Mouse (Mus musculus) liver, postnatal 0 days (tissue): Measurements from ENCODE around the gene Acot6. TPM values are rescaled to one million over a fixed set of nuclear protein-coding genes. Genes with fewer than 3 reads are reported as not detected.
A peak's percentile ranks its signal among the peaks of the same experiment; 100 is the strongest.

Experiments
- ATAC-seq: fragments of 200-750 bp; cut with Nextera tagmentation; 2 replicates; pipeline ENCODE4 v1.8.0; 2017; ENCODE audit warnings: mild to moderate bottlenecking, moderate library complexity
- DNase-seq: peaks from one replicate; pipeline ENCODE4 v3.0.0-alpha.2; 2016
- H3K27ac ChIP-seq: fragments of 300-500 bp; sonication (generic); 2 replicates; pipeline ENCODE4 v1.5.1; 2014; ENCODE audit warnings: antibody characterized with exemption, moderate library complexity, mild to moderate bottlenecking, low read depth
- H3K27me3 ChIP-seq: fragments of 300-500 bp; sonication (generic); 2 replicates; pipeline ENCODE4 v1.6.1; 2014; ENCODE audit warnings: low read length, control low read depth, mixed read lengths; ENCODE audit not compliant: insufficient read depth
- H3K36me3 ChIP-seq: fragments of 300-500 bp; sonication (generic); replicated peaks from 2 replicates; pipeline ENCODE4 v1.6.1; 2014; ENCODE audit warnings: mild to moderate bottlenecking, control low read depth, low read length, moderate library complexity, mixed read lengths; ENCODE audit not compliant: insufficient read depth
- H3K4me1 ChIP-seq: fragments of 300-500 bp; sonication (generic); 2 replicates; pipeline ENCODE4 v1.6.1; 2014; ENCODE audit warnings: antibody characterized with exemption, mild to moderate bottlenecking, control low read depth; ENCODE audit not compliant: insufficient read depth
- H3K4me2 ChIP-seq: fragments of 300-500 bp; sonication (generic); 2 replicates; pipeline ENCODE4 v1.6.1; 2014; ENCODE audit warnings: low read depth, mild to moderate bottlenecking, low read length, moderate library complexity, mixed read lengths
- H3K4me3 ChIP-seq: fragments of 300-500 bp; sonication (generic); 2 replicates; pipeline ENCODE4 v1.5.1; 2014; ENCODE audit warnings: low read depth, low read length
- H3K9ac ChIP-seq: fragments of 300-500 bp; sonication (generic); replicated peaks from 2 replicates; pipeline ENCODE4 v1.6.1; 2014; ENCODE audit warnings: mild to moderate bottlenecking, moderate library complexity
- H3K9me3 ChIP-seq: fragments of 300-500 bp; sonication (generic); 2 replicates; pipeline ENCODE4 v1.6.1; 2016; ENCODE audit warnings: mild to moderate bottlenecking, control low read depth, low read length, mixed read lengths
- CTCF ChIP-seq: sonication (generic); IDR thresholded peaks from 2 replicates; pipeline ENCODE4 v1.5.1; 2016; ENCODE audit warnings: antibody characterized with exemption, low read depth
- EP300 ChIP-seq: IDR thresholded peaks from 2 replicates; pipeline ENCODE4 v1.6.1; 2016; ENCODE audit warnings: antibody characterized with exemption, low read depth, mild to moderate bottlenecking
- WGBS: fragments of 180-500 bp; shearing (Covaris S2); extraction: QIAGEN DNeasy Blood & Tissue Kit; methylation state at CpG from one replicate; pipeline ENCODE4 v1.1.7; 2014; ENCODE audit not compliant: insufficient replicate concordance; 5-methylcytosine and 5-hydroxymethylcytosine counted together
- polyA plus RNA-seq: library from polyadenylated mRNA; unstranded; fragments of >200 nt; fragmentation: Nextera tagmentation; extraction: Ambion mirVana; gene quantifications from 2 replicates; pipeline ENCODE4 v1.2.1, GENCODE M21; 2015

Acot6 gene
- polyA plus RNA-seq, 1 experiment from 2014 or later = 1.9 TPM

- WGBS = 26% methylated on average over 1 of the region's 1 CpGs
- DNase-seq (no peak), ATAC-seq (no peak)
- TF ChIP-seq EP300 (no peak), CTCF (no peak)
- no peak overlapping the region for H3K27ac ChIP-seq
- no peaks in the 10 kb centered on the region for H3K9me3 ChIP-seq
- no peaks in the 10 kb centered on the region for H3K36me3 ChIP-seq
- H3K4me3 ChIP-seq = no peak overlapping the region
- no peak overlapping the region for H3K4me2 ChIP-seq
- no peaks in the 10 kb centered on the region for H3K27me3 ChIP-seq
- no peak overlapping the region for H3K9ac ChIP-seq
- no peaks in the 10 kb centered on the region for H3K4me1 ChIP-seq
These were observed 7.2 kb downstream of the Acot6 start for GRCm38 (mm10) chr12:84107692-84108091.

GRCm38 (mm10) chr12:84109924-84110323 lies 9.5 kb downstream of the Acot6 start:
- Histone ChIP-seq H3K27ac (no peak overlapping the region), H3K4me2 (no peak overlapping the region), H3K4me3 (no peak overlapping the region), H3K36me3 (no peaks in the 10 kb centered on the region), H3K4me1 (peaks cover 7% of the 10 kb centered on the region), H3K9me3 (no peaks in the 10 kb centered on the region), H3K9ac (no peak overlapping the region), H3K27me3 (no peaks in the 10 kb centered on the region)
- DNase-seq = no peak
- ATAC-seq = no peak
- no peak for TF ChIP-seq EP300
- WGBS = 68% methylated on average over 1 of the region's 1 CpGs

- H3K4me3 ChIP-seq = no peak overlapping the region
- peaks cover 7% of the 10 kb centered on the region for H3K4me1 ChIP-seq
- no peaks in the 10 kb centered on the region for H3K9me3 ChIP-seq
- H3K27ac ChIP-seq = no peak overlapping the region
- no peaks in the 10 kb centered on the region for H3K27me3 ChIP-seq
- 72% methylated on average over 4 of the region's 4 CpGs for WGBS
- ATAC-seq = no peak
- no peak for DNase-seq
- TF ChIP-seq EP300 = no peak
- TF ChIP-seq CTCF = no peak
- no peaks in the 10 kb centered on the region for H3K36me3 ChIP-seq
- no peak overlapping the region for H3K4me2 ChIP-seq
- H3K9ac ChIP-seq = no peak overlapping the region
These were observed 10.4 kb downstream of the Acot6 start for GRCm38 (mm10) chr12:84110814-84111213.

- Histone ChIP-seq H3K4me3 (peak overlapping the region; percentile 71), H3K4me1 (peaks cover 7% of the 10 kb centered on the region), H3K4me2 (peak overlapping the region; percentile 91), H3K27ac (no peak overlapping the region), H3K9ac (no peak overlapping the region), H3K36me3 (no peaks in the 10 kb centered on the region), H3K27me3 (no peaks in the 10 kb centered on the region), H3K9me3 (no peaks in the 10 kb centered on the region)
- ATAC-seq (no peak), DNase-seq (no peak)
- no peak for TF ChIP-seq EP300
- TF ChIP-seq CTCF = no peak
- 38% methylated on average over 6 of the region's 6 CpGs for WGBS
These were observed 13.2 kb downstream of the Acot6 start for GRCm38 (mm10) chr12:84113676-84114075.

GRCm38 (mm10) chr12:84114153-84114994 lies 13.9 kb downstream of the Acot6 start, which contains the start of gene Dnal1:
Dnal1 (plus strand) TSS chr12:84114366.
- DNase-seq (peak; percentile 89), ATAC-seq (peak; percentile 96)
- 3% methylated on average over 32 of the region's 35 CpGs for WGBS
- H3K27me3 ChIP-seq = no peaks in the 10 kb centered on the region
- TF ChIP-seq CTCF = peak; percentile 21; the same call in 1 of the 2 replicates
- TF ChIP-seq EP300 = no peak
- no peaks in the 10 kb centered on the region for H3K9me3 ChIP-seq
- peak within 1 kb of the TSS; percentile 71 for H3K4me3 ChIP-seq
- peaks cover 7% of the 10 kb centered on the region for H3K4me1 ChIP-seq
- H3K4me2 ChIP-seq = peak within 1 kb of the TSS; percentile 91
- no peaks in the 10 kb centered on the region for H3K36me3 ChIP-seq
- no peak within 1 kb of the TSS for H3K27ac ChIP-seq
- peak within 1 kb of the TSS; percentile 65 for H3K9ac ChIP-seq

- DNase-seq (no peak), ATAC-seq (no peak)
- H3K27ac ChIP-seq = no peak overlapping the region
- no peaks in the 10 kb centered on the region for H3K36me3 ChIP-seq
- H3K4me2 ChIP-seq = no peak overlapping the region
- H3K4me3 ChIP-seq = no peak overlapping the region
- H3K9ac ChIP-seq = no peak overlapping the region
- WGBS = 88% methylated on average over 5 of the region's 5 CpGs
- TF ChIP-seq EP300 = no peak
- no peak for TF ChIP-seq CTCF
- no peaks in the 10 kb centered on the region for H3K9me3 ChIP-seq
- H3K27me3 ChIP-seq = no peaks in the 10 kb centered on the region
- H3K4me1 ChIP-seq = peaks cover 6% of the 10 kb centered on the region
These were observed 19.1 kb downstream of the Acot6 start for GRCm38 (mm10) chr12:84119584-84119983.
